Mouse (Mus musculus): ENCODE data around the gene Dmrt1.

DNA sequence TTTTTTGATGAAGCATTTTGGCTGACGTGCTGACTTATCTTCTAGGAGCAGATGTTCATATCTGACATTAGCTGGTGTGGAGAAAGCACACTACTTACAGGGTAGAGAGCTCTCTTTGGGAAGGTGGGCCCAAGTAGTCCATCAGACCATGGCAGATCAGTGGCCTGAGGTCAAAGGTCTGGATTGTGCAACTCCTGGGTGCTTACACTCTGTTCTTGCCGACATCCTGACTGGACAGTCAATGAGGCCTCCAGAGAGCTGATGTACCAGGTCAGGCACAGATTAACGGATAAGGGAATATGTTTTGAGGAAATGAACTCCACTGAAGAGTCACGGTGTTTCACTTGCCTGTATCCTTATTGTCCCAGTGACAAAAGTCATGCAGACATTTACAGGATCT lies 143.3 kb downstream of the Dmrt1 start:
- TF ChIP-seq CTCF (IDR thresholded peaks at IDR 0.05; ENCODE audit: control insufficient read depth, insufficient read depth, insufficient replicate concordance, low read depth, low read length) (no peak), POLR2A (IDR thresholded peaks at IDR 0.05; ENCODE audit: control insufficient read depth, low read depth, low read length) (no peak)

Data from testis, adult 2 months (tissue).